Mouse (Mus musculus) embryonic facial prominence, embryonic 13.5 days (tissue): ENCODE measurements around the gene Yy1. TPM values are rescaled to one million over a fixed set of nuclear protein-coding genes. Genes with fewer than 3 reads are reported as not detected.

Experiments
- ATAC-seq: fragments of 200-750 bp; cut with Nextera tagmentation; 2 replicates; pipeline ENCODE4 v1.8.0; 2017; ENCODE audit warnings: low read depth; ENCODE audit not compliant: insufficient number of reproducible peaks, insufficient read depth, low FRiP score, low TSS enrichment
- H3K27ac ChIP-seq: fragments of 300-500 bp; sonication (generic); 2 replicates; pipeline ENCODE4 v1.5.1; 2015; ENCODE audit warnings: moderate library complexity, mild to moderate bottlenecking, inconsistent platforms
- H3K27me3 ChIP-seq: fragments of 300-500 bp; sonication (generic); 2 replicates; pipeline ENCODE4 v1.6.1; 2015; ENCODE audit warnings: mild to moderate bottlenecking, inconsistent platforms
- H3K36me3 ChIP-seq: fragments of 300-500 bp; sonication (generic); 2 replicates; pipeline ENCODE4 v1.6.1; 2015; ENCODE audit warnings: mild to moderate bottlenecking, inconsistent platforms
- H3K4me1 ChIP-seq: fragments of 300-500 bp; sonication (generic); 2 replicates; pipeline ENCODE4 v1.6.1; 2015; ENCODE audit warnings: inconsistent platforms
- H3K4me2 ChIP-seq: fragments of 300-500 bp; sonication (generic); 2 replicates; pipeline ENCODE4 v1.6.1; 2015; ENCODE audit warnings: moderate library complexity, mild to moderate bottlenecking, inconsistent platforms
- H3K4me3 ChIP-seq: fragments of 300-500 bp; sonication (generic); 2 replicates; pipeline ENCODE4 v1.5.1; 2015; ENCODE audit warnings: mild to moderate bottlenecking, inconsistent platforms
- H3K9ac ChIP-seq: fragments of 300-500 bp; sonication (generic); 2 replicates; pipeline ENCODE4 v1.6.1; 2015; ENCODE audit warnings: mild to moderate bottlenecking, inconsistent platforms
- H3K9me3 ChIP-seq: fragments of 300-500 bp; sonication (generic); 2 replicates; pipeline ENCODE4 v1.6.1; 2016; ENCODE audit warnings: inconsistent platforms
- WGBS: fragments of 180-500 bp; shearing (Covaris S2); methylation state at CpG from one replicate; pipeline ENCODE4 v1.1.7; 2015; ENCODE audit warnings: mixed read lengths; 5-methylcytosine and 5-hydroxymethylcytosine counted together
- microRNA counts: library from miRNA; unstranded; fragments of <30 nt; microRNA quantifications from one replicate; lab custom pipeline; 2016
- microRNA-seq: library from miRNA; unstranded; fragments of <30 nt; microRNA quantifications from one replicate; pipeline ENCODE4, GENCODE M21; 2016
- polyA plus RNA-seq: library from polyadenylated mRNA; unstranded; fragments of >200 nt; fragmentation: Nextera tagmentation; extraction: Ambion mirVana; gene quantifications from 2 replicates; pipeline ENCODE4 v1.2.1, GENCODE M21; 2015

The Yy1 gene
- polyA plus RNA-seq, 1 experiment from 2014 or later: 21.3 TPM

DNA sequence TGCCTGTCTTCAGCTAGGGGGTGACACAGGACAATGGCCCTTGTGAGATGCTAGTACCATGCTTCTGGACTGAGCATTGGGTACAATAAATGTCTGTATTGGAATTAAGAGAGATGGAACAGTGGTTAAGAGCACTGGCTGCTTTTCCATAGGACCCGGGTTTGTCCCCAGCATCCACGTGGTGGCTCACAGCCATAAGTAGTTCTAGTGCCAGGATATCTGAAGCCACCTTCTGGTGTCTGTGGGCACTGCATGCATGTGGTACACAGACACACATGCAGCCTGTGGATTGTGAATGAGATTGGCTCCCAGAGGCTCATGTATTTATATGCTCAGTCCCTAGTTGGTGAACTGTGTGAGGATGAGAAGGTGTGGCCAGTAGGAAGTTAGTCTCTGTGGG is 76.8 kb downstream of the Yy1 start:
- no peak for ATAC-seq
- peaks cover 94% of the 10 kb centered on the region for H3K36me3 ChIP-seq
- no peaks in the 10 kb centered on the region for H3K27me3 ChIP-seq
- no peaks in the 10 kb centered on the region for H3K4me1 ChIP-seq
- H3K4me3 ChIP-seq: no peak overlapping the region
- H3K27ac ChIP-seq: no peak overlapping the region
- no peak overlapping the region for H3K9ac ChIP-seq
- 83% methylated on average over 2 of the region's 2 CpGs for WGBS
- no peak overlapping the region for H3K4me2 ChIP-seq
- no peaks in the 10 kb centered on the region for H3K9me3 ChIP-seq

MicroRNA genes within 50 kb of the gene (microRNA counts, 519-probe panel; counts per million panel counts)
- microRNA mmu-miR-345-3p (lab: Ali Mortazavi, UCI): 236 counts per million, percentile 44 among the panel's probes with 10 or more counts
- 2,875 counts per million, percentile 67 among the panel's probes with 10 or more counts for microRNA mmu-miR-345-5p (lab: Ali Mortazavi, UCI)

Small RNAs within 50 kb of the gene (microRNA-seq; reads per million reads assigned to microRNA genes)
- gene Mir345: 122 reads per million, percentile 56 among the genes with 10 or more reads in this experiment

Other genes with a start within 250 kb of the Yy1 start
- gene Evl, start 238.3 kb upstream of the Yy1 start, polyA plus RNA-seq: 75.4 and 79.3 TPM in 2 replicates
- gene Degs2, start 90.7 kb upstream of the Yy1 start, polyA plus RNA-seq: 2.4 and 3.0 TPM in 2 replicates
- 15.1 and 15.8 TPM in 2 replicates for gene Slc25a29, start 42.9 kb downstream of the Yy1 start, polyA plus RNA-seq
- gene Slc25a47, start 43.1 kb downstream of the Yy1 start, polyA plus RNA-seq: 13.1 and 16.6 TPM in 2 replicates
- 9.6 and 10.8 TPM in 2 replicates for gene Wdr25, start 100.7 kb downstream of the Yy1 start, polyA plus RNA-seq
- gene Wars, start 101.2 kb downstream of the Yy1 start, polyA plus RNA-seq: 75.6 and 78.6 TPM in 2 replicates